Comparison of ENCODE assay signal across 11 mouse cellular contexts in the genomic region with DNA sequence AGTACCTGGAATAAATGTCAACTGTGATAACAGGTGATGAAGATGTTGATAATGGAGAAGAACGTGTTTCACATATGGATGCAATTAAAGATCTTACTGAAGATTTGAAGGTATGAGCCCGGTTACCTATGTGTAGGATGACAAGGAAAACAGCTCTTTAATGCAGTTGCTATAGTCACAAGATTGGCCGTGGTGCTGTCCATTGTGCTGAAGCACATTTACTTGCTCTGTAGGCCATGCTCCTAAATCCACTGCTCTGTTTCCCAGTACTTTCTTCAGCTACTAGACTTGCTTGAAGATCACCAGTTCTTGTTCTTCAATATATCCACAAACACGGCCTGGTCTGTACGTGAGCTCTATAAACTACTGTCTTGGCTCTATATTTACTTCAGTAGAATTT.
DNase-seq lines count a peak whose midpoint lies in the region; TF ChIP-seq lines count a peak whose summit lies in the region.
"Had no signal": no experiment of that assay in that cellular context is flagged by ENCODE, and none has a peak within 500 bp of the region (broad histone marks: within the 10 kb centered on the region; RNA-seq: fewer than 3 reads in every experiment).

No protein-coding gene starts in this region.

- no peaks in the 10 kb centered on the region for H3K79me2 ChIP-seq in myocyte (ENCODE audit: control insufficient read depth, insufficient read depth)

- no peak overlapping the region for H3ac ChIP-seq in myocyte (ENCODE audit: control insufficient read depth, insufficient read length)

- TF ChIP-seq POLR2A in myocyte (IDR thresholded peaks at IDR 0.05; ENCODE audit: insufficient read length, low read depth), result no peak

- H3K27me3 ChIP-seq in myocyte (ENCODE audit: control insufficient read depth, insufficient read depth, insufficient read length), result no peaks in the 10 kb centered on the region
- H3K27me3 ChIP-seq: limb, embryonic 12.5 days; stomach, embryonic 15.5 days had no signal

- H3K4me2 ChIP-seq in myocyte (ENCODE audit: low read depth), result no peak overlapping the region
- H3K4me2 ChIP-seq: limb, embryonic 12.5 days; stomach, embryonic 15.5 days had no signal

- no peaks in the 10 kb centered on the region for H3K36me3 ChIP-seq in myocyte (ENCODE audit: control insufficient read depth, insufficient read depth)
- H3K36me3 ChIP-seq: limb, embryonic 12.5 days; stomach, embryonic 15.5 days had no signal

- DNase-seq in kidney, postnatal 4 days, result peak; percentile 76 to 79
- no peak for DNase-seq in kidney, adult 8-10 months
- peak; percentile 0 for DNase-seq in Muller cell, postnatal 12 days (ENCODE audit: inconsistent ontology term)
- DNase-seq in embryo, embryonic 10 days (ENCODE audit: low spot score), result peak; percentile 83
- DNase-seq in cerebellum, adult 9-11 months, result no peak
- DNase-seq in layer of hippocampus, adult 9-11 months, result no peak
- DNase-seq: cerebellum, postnatal 14 days had no signal

- H3K4me3 ChIP-seq in myocyte, result no peak overlapping the region
- H3K4me3 ChIP-seq: layer of hippocampus, adult 2 months; limb, embryonic 12.5 days; stomach, embryonic 15.5 days had no signal

TF ChIP-seq in myocyte, 11 proteins besides CTCF, POLR2A, EP300 and RAD21:
- TF ChIP-seq MYOG (IDR thresholded peaks at IDR 0.05; ENCODE audit: control insufficient read depth in 1 of 3, insufficient read depth in 1 of 3, insufficient read length in 2 of 3, low read depth in 2 of 3) (no peak), REST (IDR thresholded peaks at IDR 0.05; ENCODE audit: insufficient read depth, insufficient read length) (peak; percentile 73), POLR2AphosphoS2 (IDR thresholded peaks at IDR 0.05; ENCODE audit: insufficient read length, low read depth) (no peak)

Comparison
In these comparisons a context has a peak if more than half of its experiments do, and no peak if none do; other contexts are left out.
1. DNase-seq: peak in kidney, postnatal 4 days (2 of 2), Muller cell, postnatal 12 days (single experiment) and embryo, embryonic 10 days (single experiment); none in kidney, adult 8-10 months (0 of 2), cerebellum, adult 9-11 months (single experiment) and layer of hippocampus, adult 9-11 months (single experiment).